Mouse (Mus musculus) stomach, embryonic 16.5 days (tissue): ENCODE results near the gene Lhx4. TPM values are rescaled to one million over a fixed set of nuclear protein-coding genes. Genes with fewer than 3 reads are reported as not detected.

Experiments used
- ATAC-seq: fragments of 200-750 bp; cut with Nextera tagmentation; 2 replicates; pipeline ENCODE4 v1.8.0; 2017; ENCODE audit warnings: moderate number of reproducible peaks, moderate TSS enrichment; ENCODE audit not compliant: insufficient read depth, low FRiP score
- H3K27ac ChIP-seq: fragments of 300-500 bp; sonication (generic); 2 replicates; pipeline ENCODE4 v1.5.1; 2014; ENCODE audit warnings: low read length
- H3K27me3 ChIP-seq: fragments of 300-500 bp; sonication (generic); 2 replicates; pipeline ENCODE4 v1.6.1; 2014; ENCODE audit warnings: low read length, control low read depth, mixed read lengths; ENCODE audit not compliant: control insufficient read depth, insufficient read depth
- H3K36me3 ChIP-seq: fragments of 300-500 bp; sonication (generic); 2 replicates; pipeline ENCODE4 v1.6.1; 2014; ENCODE audit warnings: low read length; ENCODE audit not compliant: control insufficient read depth, insufficient read depth
- H3K4me1 ChIP-seq: fragments of 300-500 bp; sonication (generic); 2 replicates; pipeline ENCODE4 v1.6.1; 2014; ENCODE audit warnings: low read length, control low read depth, mixed read lengths; ENCODE audit not compliant: control insufficient read depth, insufficient read depth
- H3K4me2 ChIP-seq: fragments of 300-500 bp; sonication (generic); 2 replicates; pipeline ENCODE4 v1.6.1; 2014; ENCODE audit warnings: low read depth, low read length, mixed read lengths
- H3K4me3 ChIP-seq: fragments of 300-500 bp; sonication (generic); replicated peaks from 2 replicates; pipeline ENCODE4 v1.5.1; 2014; ENCODE audit warnings: mild to moderate bottlenecking, low read length
- H3K9ac ChIP-seq: fragments of 300-500 bp; sonication (generic); 2 replicates; pipeline ENCODE4 v1.6.1; 2014; ENCODE audit warnings: low read length
- H3K9me3 ChIP-seq: fragments of 300-500 bp; sonication (generic); replicated peaks from 2 replicates; pipeline ENCODE4 v1.6.1; 2016; ENCODE audit warnings: low read length, control low read depth; ENCODE audit not compliant: control insufficient read depth
- WGBS: fragments of 180-500 bp; shearing (Covaris S2); extraction: QIAGEN DNeasy Blood & Tissue Kit; methylation state at CpG from one replicate; pipeline ENCODE4 v1.1.7; 2014; 5-methylcytosine and 5-hydroxymethylcytosine counted together
- polyA plus RNA-seq: library from polyadenylated mRNA; unstranded; fragments of >200 nt; fragmentation: Nextera tagmentation; extraction: Ambion mirVana; gene quantifications from 2 replicates; pipeline ENCODE4 v1.2.1, GENCODE M21; 2015

Gene Lhx4
- 0.06 TPM in 1 of 2 replicates, not detected in the other for polyA plus RNA-seq

DNA sequence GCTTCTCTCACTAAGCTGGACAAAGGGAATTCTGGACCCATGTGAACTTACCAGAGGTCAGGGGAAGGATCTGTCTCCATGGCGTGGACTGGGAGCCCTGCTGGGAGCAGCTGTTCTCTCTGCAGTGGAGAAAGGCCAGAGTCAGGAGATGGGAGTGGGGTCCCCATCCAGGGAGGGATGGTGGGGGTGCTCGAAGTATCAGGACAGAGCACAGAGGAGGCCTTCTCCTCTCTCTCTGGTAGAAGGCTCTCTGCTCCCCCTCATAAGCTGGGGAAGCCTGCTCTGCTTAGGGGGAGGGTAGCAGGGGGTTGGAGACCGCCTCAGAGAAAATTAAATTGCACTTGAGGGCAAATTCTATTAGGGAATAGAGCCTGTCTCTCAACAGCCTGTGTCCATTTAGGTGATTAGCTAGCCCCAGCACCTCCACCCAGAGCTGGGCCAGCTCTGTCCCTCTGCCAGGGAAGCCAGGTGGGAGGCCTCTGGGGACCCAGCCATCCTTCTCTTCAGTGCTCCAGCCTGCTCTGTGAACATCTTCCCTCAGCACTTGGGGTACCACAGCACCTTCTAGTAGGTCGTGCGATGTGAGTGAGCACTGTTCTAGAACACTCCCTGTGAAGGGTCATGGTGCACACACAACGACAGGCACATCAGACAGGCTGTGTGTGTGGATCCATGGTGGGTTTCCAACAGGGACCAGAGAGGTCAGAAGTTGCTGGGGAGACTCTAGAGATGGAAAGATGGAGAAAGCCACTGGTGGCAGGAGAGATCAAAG is at the start of gene Lhx4:
TSS of gene Lhx4 (minus strand) at position 201 of the 772 bp plus-strand sequence.
- no peaks in the 10 kb centered on the region for H3K4me1 ChIP-seq
- ATAC-seq, result no peak
- H3K36me3 ChIP-seq, result no peaks in the 10 kb centered on the region
- 61% methylated on average over 6 of the region's 6 CpGs for WGBS
- no peak within 1 kb of the TSS for H3K4me3 ChIP-seq
- H3K27me3 ChIP-seq, result peaks cover 53% of the 10 kb centered on the region
- H3K9me3 ChIP-seq, result no peaks in the 10 kb centered on the region
- no peak within 1 kb of the TSS for H3K4me2 ChIP-seq
- no peak within 1 kb of the TSS for H3K9ac ChIP-seq
- no peak within 1 kb of the TSS for H3K27ac ChIP-seq

- ATAC-seq, result no peak
- no peaks in the 10 kb centered on the region for H3K4me1 ChIP-seq
- no peak overlapping the region for H3K4me2 ChIP-seq
- no peak overlapping the region for H3K27ac ChIP-seq
- no peak overlapping the region for H3K9ac ChIP-seq
- H3K9me3 ChIP-seq, result no peaks in the 10 kb centered on the region
- WGBS, result 93% methylated on average over 4 of the region's 4 CpGs
- no peaks in the 10 kb centered on the region for H3K27me3 ChIP-seq
- H3K4me3 ChIP-seq, result no peak overlapping the region
- peaks cover 12% of the 10 kb centered on the region; the same call in 1 of the 2 replicates for H3K36me3 ChIP-seq
Measured at GRCm38 (mm10) chr1:155798000-155798399, 46.5 kb upstream of the Lhx4 start.

DNA sequence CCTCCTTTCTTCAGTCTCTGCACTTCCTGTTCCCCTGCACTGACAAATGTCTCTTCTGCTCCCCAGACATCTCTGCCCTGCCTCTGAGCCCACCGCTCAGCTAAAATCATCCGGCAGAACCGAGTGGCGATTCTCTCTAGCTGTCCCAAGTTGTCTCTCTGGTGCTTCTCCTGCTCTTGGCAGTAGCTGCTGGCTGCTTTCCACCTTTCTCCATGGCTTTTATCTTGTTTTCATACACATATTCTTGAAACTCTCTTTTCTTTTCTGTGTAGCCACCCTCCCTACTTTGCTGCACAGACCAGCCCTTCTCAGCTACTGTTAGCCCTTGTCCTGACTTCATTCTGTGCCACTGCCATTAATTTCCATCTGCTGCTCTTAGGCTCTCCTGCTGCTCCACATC is 45.9 kb upstream of the Lhx4 start:
- peaks cover 10% of the 10 kb centered on the region; the same call in 1 of the 2 replicates for H3K36me3 ChIP-seq
- no peak overlapping the region for H3K27ac ChIP-seq
- 77% methylated on average over 4 of the region's 4 CpGs for WGBS
- no peak overlapping the region for H3K4me2 ChIP-seq
- ATAC-seq, result no peak
- no peak overlapping the region for H3K4me3 ChIP-seq
- no peaks in the 10 kb centered on the region for H3K27me3 ChIP-seq
- H3K9me3 ChIP-seq, result no peaks in the 10 kb centered on the region
- H3K4me1 ChIP-seq, result no peaks in the 10 kb centered on the region
- no peak overlapping the region for H3K9ac ChIP-seq

GRCm38 (mm10) chr1:155796757-155797405 is 45.4 kb upstream of the Lhx4 start:
- H3K9ac ChIP-seq, result no peak overlapping the region
- H3K4me3 ChIP-seq, result no peak overlapping the region
- WGBS, result 72% methylated on average over 11 of the region's 11 CpGs
- H3K4me1 ChIP-seq, result no peaks in the 10 kb centered on the region
- H3K36me3 ChIP-seq, result peaks cover 10% of the 10 kb centered on the region; the same call in 1 of the 2 replicates
- no peaks in the 10 kb centered on the region for H3K9me3 ChIP-seq
- H3K27me3 ChIP-seq, result no peaks in the 10 kb centered on the region
- H3K4me2 ChIP-seq, result no peak overlapping the region
- no peak for ATAC-seq
- H3K27ac ChIP-seq, result no peak overlapping the region

- no peak overlapping the region for H3K4me2 ChIP-seq
- H3K9me3 ChIP-seq, result no peaks in the 10 kb centered on the region
- H3K4me3 ChIP-seq, result no peak overlapping the region
- no peaks in the 10 kb centered on the region for H3K4me1 ChIP-seq
- H3K27me3 ChIP-seq, result no peaks in the 10 kb centered on the region
- H3K27ac ChIP-seq, result no peak overlapping the region
- 89% methylated on average over 5 of the region's 5 CpGs for WGBS
- ATAC-seq, result no peak
- H3K9ac ChIP-seq, result no peak overlapping the region
- peaks cover 14% of the 10 kb centered on the region; the same call in 1 of the 2 replicates for H3K36me3 ChIP-seq
Measured at GRCm38 (mm10) chr1:155795791-155796233, 44.3 kb upstream of the Lhx4 start.

GRCm38 (mm10) chr1:155794855-155795254 is 43.4 kb upstream of the Lhx4 start:
- no peak overlapping the region for H3K9ac ChIP-seq
- no peak for ATAC-seq
- WGBS, result 87% methylated on average over 6 of the region's 6 CpGs

DNA sequence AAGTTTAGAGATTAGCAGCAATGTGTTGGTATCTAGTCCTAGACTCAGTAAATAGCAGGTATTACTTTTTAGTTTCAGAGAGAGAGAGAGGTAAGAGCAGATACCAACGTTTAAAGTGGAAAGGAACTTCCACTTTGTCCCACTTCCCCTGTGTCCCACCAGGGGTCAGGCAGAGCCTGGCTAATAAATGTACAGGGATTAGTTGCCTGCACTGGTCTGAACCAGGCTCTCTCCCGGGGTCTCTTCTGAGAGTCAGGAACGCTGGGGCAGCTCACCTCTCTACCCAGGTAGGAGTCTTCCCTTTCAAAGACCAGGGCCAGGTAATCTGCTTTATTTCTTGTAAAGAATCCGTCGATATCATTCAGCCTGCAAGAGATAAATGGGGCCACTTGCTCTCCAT is 40.4 kb upstream of the Lhx4 start:
- H3K36me3 ChIP-seq, result peaks cover 27% of the 10 kb centered on the region
- 56% methylated on average over 5 of the region's 5 CpGs for WGBS

More at GRCm38 (mm10) chr1:155794855-155795254, 43.4 kb upstream of the Lhx4 start:
- Histone ChIP-seq H3K27ac (no peak overlapping the region), H3K9me3 (no peaks in the 10 kb centered on the region), H3K4me2 (no peak overlapping the region), H3K27me3 (no peaks in the 10 kb centered on the region), H3K4me3 (no peak overlapping the region), H3K36me3 (peaks cover 20% of the 10 kb centered on the region; the same call in 1 of the 2 replicates), H3K4me1 (no peaks in the 10 kb centered on the region)

GRCm38 (mm10) chr1:155790111-155790974 is 38.9 kb upstream of the Lhx4 start:
- no peak overlapping the region for H3K4me2 ChIP-seq
- ATAC-seq, result no peak
- peaks cover 27% of the 10 kb centered on the region for H3K36me3 ChIP-seq

More for the DNA sequence above, 40.4 kb upstream of the Lhx4 start:
- H3K9ac ChIP-seq, result no peak overlapping the region
- H3K4me1 ChIP-seq, result no peaks in the 10 kb centered on the region
- H3K27ac ChIP-seq, result no peak overlapping the region
- no peak overlapping the region for H3K4me3 ChIP-seq
- no peaks in the 10 kb centered on the region for H3K27me3 ChIP-seq
- no peak overlapping the region for H3K4me2 ChIP-seq
- no peak for ATAC-seq
- no peaks in the 10 kb centered on the region for H3K9me3 ChIP-seq

More at GRCm38 (mm10) chr1:155790111-155790974, 38.9 kb upstream of the Lhx4 start:
- WGBS, result 81% methylated on average over 16 of the region's 16 CpGs
- Histone ChIP-seq H3K9ac (no peak overlapping the region), H3K4me1 (no peaks in the 10 kb centered on the region), H3K27me3 (no peaks in the 10 kb centered on the region), H3K27ac (no peak overlapping the region), H3K4me3 (no peak overlapping the region), H3K9me3 (no peaks in the 10 kb centered on the region)
